ENCODE assay signal across 18 mouse cellular contexts in the genomic region with DNA sequence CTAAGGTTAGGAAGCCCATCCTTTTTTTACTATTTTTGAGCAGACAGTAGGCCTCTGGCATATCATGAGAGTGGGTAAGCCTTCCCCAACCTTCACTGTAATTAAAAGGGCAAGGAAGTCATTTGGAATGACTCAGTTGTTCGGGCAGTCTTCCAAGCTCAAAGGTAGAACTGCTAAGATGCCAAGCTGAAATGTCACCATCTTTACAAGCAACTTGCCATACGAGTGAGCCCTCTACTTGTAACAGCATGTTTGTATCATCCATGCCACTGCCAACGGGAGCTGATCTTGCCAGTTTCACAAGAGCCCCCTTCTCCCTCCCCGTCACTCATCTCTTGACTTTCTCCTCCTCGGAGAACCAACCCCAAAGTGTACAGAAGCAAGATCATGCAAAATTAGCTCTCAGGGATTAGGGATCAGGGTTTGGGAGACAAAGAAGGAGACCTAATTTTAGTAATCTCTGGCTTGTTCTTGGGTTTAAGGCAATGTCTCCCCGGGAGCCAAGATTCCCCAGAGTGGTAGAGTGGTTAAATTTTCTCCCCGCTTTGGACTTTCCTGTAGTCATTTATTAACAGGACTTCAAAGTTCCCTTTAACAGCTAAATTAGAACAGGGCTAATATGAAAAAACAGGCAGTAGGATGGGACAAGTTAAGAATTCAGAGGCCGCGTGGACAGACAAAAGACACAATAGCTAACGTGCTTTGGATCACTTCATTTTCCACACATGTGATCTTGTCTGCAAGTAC.
A peak's percentile ranks its signal among the peaks of the same experiment; 100 is the strongest.
DNase-seq lines count a peak whose midpoint lies in the region; ATAC-seq and TF ChIP-seq lines count a peak whose summit lies in the region.
"Had no signal": no experiment of that assay in that cellular context is flagged by ENCODE, and none has a peak within 500 bp of the region (broad histone marks: within the 10 kb centered on the region; RNA-seq: fewer than 3 reads in every experiment).

No protein-coding gene starts in this region.

- no peak for ATAC-seq in forebrain, embryonic 14.5 days
- no peak for ATAC-seq in forebrain, embryonic 12.5 days (ENCODE audit: low FRiP score)
- no peak for ATAC-seq in intestine, postnatal 0 days

- no peaks in the 10 kb centered on the region for H3K36me3 ChIP-seq in forebrain, embryonic 14.5 days (ENCODE audit: control insufficient read depth, insufficient read depth, low read length)
- no peaks in the 10 kb centered on the region for H3K36me3 ChIP-seq in forebrain, embryonic 12.5 days (replicated peaks)
- no peaks in the 10 kb centered on the region for H3K36me3 ChIP-seq in intestine, postnatal 0 days (ENCODE audit: control insufficient read depth, insufficient read depth)
- H3K36me3 ChIP-seq: G1E; heart, embryonic 10.5 days; hindbrain, embryonic 10.5 days; limb, embryonic 13.5 days; midbrain, embryonic 12.5 days; neural tube, embryonic 12.5 days had no signal

- H3K4me1 ChIP-seq in forebrain, embryonic 14.5 days (ENCODE audit: control insufficient read depth, insufficient read depth, low read length), result peaks cover 4% of the 10 kb centered on the region; the same call in 1 of the 2 replicates
- no peaks in the 10 kb centered on the region for H3K4me1 ChIP-seq in forebrain, embryonic 12.5 days
- no peaks in the 10 kb centered on the region for H3K4me1 ChIP-seq in intestine, postnatal 0 days (replicated peaks; ENCODE audit: control insufficient read depth, insufficient read depth, low read length)
- H3K4me1 ChIP-seq: midbrain, embryonic 12.5 days; neural tube, embryonic 12.5 days had no signal

- H3K4me3 ChIP-seq in forebrain, embryonic 14.5 days (ENCODE audit: low read depth, low read length), result no peak overlapping the region
- H3K4me3 ChIP-seq in forebrain, embryonic 12.5 days (replicated peaks), result no peak overlapping the region
- H3K4me3 ChIP-seq in intestine, postnatal 0 days (ENCODE audit: low read depth, low read length), result no peak overlapping the region
- H3K4me3 ChIP-seq: heart, embryonic 10.5 days; hindbrain, embryonic 10.5 days; limb, embryonic 13.5 days; midbrain, embryonic 12.5 days; neural tube, embryonic 12.5 days had no signal

- no peaks in the 10 kb centered on the region for H3K9me3 ChIP-seq in forebrain, embryonic 14.5 days (replicated peaks; ENCODE audit: control insufficient read depth, low read length)
- H3K9me3 ChIP-seq in forebrain, embryonic 12.5 days, result no peaks in the 10 kb centered on the region
- no peaks in the 10 kb centered on the region for H3K9me3 ChIP-seq in intestine, postnatal 0 days (ENCODE audit: control insufficient read depth)
- H3K9me3 ChIP-seq: G1E; heart, embryonic 10.5 days; hindbrain, embryonic 10.5 days; limb, embryonic 13.5 days; midbrain, embryonic 12.5 days; neural tube, embryonic 12.5 days had no signal

- peak; percentile 11 for DNase-seq in forebrain, embryonic 14.5 days (ENCODE audit: low spot score)
- peak; percentile 71 for DNase-seq in 3T3-L1 (ENCODE audit: low read depth, low spot score)
- peak; percentile 26 for DNase-seq in brain, embryonic 14.5 days (ENCODE audit: low read depth)
- DNase-seq in kidney, postnatal 14 days, result peak; percentile 56
- no peak for DNase-seq in natural killer cell, adult 2 months (ENCODE audit: low spot score in 2 of 2)
- no peak for DNase-seq in embryo, embryonic 10 days (ENCODE audit: low spot score)
- DNase-seq: cerebellum, adult 11 months; lung, postnatal 14 days; retina, postnatal 1 day; spleen, adult 18-20 months had no signal

- no peak overlapping the region for H3K4me2 ChIP-seq in forebrain, embryonic 14.5 days (ENCODE audit: low read length)
- no peak overlapping the region for H3K4me2 ChIP-seq in forebrain, embryonic 12.5 days
- H3K4me2 ChIP-seq in intestine, postnatal 0 days (replicated peaks; ENCODE audit: low read depth), result no peak overlapping the region
- H3K4me2 ChIP-seq: limb, embryonic 13.5 days; midbrain, embryonic 12.5 days; neural tube, embryonic 12.5 days had no signal

- TF ChIP-seq POLR2A in brain, embryonic 14.5 days (IDR thresholded peaks at IDR 0.05; ENCODE audit: borderline replicate concordance, extremely low read depth, insufficient read depth, insufficient read length, poor library complexity, severe bottlenecking), result no peak

- H3K9ac ChIP-seq in forebrain, embryonic 14.5 days (ENCODE audit: low read length), result no peak overlapping the region
- no peak overlapping the region for H3K9ac ChIP-seq in forebrain, embryonic 12.5 days
- no peak overlapping the region for H3K9ac ChIP-seq in intestine, postnatal 0 days (ENCODE audit: low read depth, low read length)
- H3K9ac ChIP-seq: limb, embryonic 13.5 days; midbrain, embryonic 12.5 days; neural tube, embryonic 12.5 days had no signal

- no peak for TF ChIP-seq CTCF in brain, embryonic 14.5 days (IDR thresholded peaks at IDR 0.05; ENCODE audit: borderline replicate concordance, extremely low read depth, insufficient read depth, insufficient read length)
- TF ChIP-seq CTCF in intestine, postnatal 0 days (IDR thresholded peaks at IDR 0.05; ENCODE audit: low read depth), result no peak

- no peaks in the 10 kb centered on the region for H3K27me3 ChIP-seq in forebrain, embryonic 14.5 days (replicated peaks; ENCODE audit: control insufficient read depth, insufficient read depth, low read length)
- no peaks in the 10 kb centered on the region for H3K27me3 ChIP-seq in forebrain, embryonic 12.5 days
- H3K27me3 ChIP-seq in intestine, postnatal 0 days (replicated peaks; ENCODE audit: control insufficient read depth, insufficient read depth, low read length), result no peaks in the 10 kb centered on the region
- H3K27me3 ChIP-seq: limb, embryonic 13.5 days; midbrain, embryonic 12.5 days; neural tube, embryonic 12.5 days had no signal

- no peak overlapping the region for H3K27ac ChIP-seq in forebrain, embryonic 14.5 days (ENCODE audit: low read depth, low read length)
- no peak overlapping the region for H3K27ac ChIP-seq in forebrain, embryonic 12.5 days
- H3K27ac ChIP-seq in intestine, postnatal 0 days (ENCODE audit: low read depth, low read length), result no peak overlapping the region
- H3K27ac ChIP-seq: heart, embryonic 10.5 days; hindbrain, embryonic 10.5 days; limb, embryonic 13.5 days; midbrain, embryonic 12.5 days; neural tube, embryonic 12.5 days had no signal

- WGBS in forebrain, embryonic 14.5 days, result 84% methylated on average over 10 of the region's 10 CpGs
- 88% methylated on average over 10 of the region's 10 CpGs for WGBS in forebrain, embryonic 12.5 days
- WGBS in intestine, postnatal 0 days, result 65% methylated on average over 10 of the region's 10 CpGs

Comparison
In these comparisons a context has a peak if more than half of its experiments do, and no peak if none do; other contexts are left out.
1. DNase-seq: peak in forebrain, embryonic 14.5 days (single experiment), 3T3-L1 (single experiment), brain, embryonic 14.5 days (single experiment) and kidney, postnatal 14 days (single experiment); none in natural killer cell, adult 2 months (0 of 2) and embryo, embryonic 10 days (single experiment).